Mouse (Mus musculus): ENCODE measurements around the gene Rhbdd1. TPM values are rescaled to one million over a fixed set of nuclear protein-coding genes. Genes with fewer than 3 reads are reported as not detected.

Rhbdd1 gene
- polyA plus RNA-seq, 1 experiment from 2014 or later: 6.6 TPM

Small RNAs within 50 kb of the gene (microRNA-seq; reads per million reads assigned to microRNA genes)
- gene Gm22112: not detected

Other genes with a start within 250 kb of the Rhbdd1 start
- 20.3 and 22.5 TPM in 2 replicates for gene Gm9747, start 83.3 kb upstream of the Rhbdd1 start, polyA plus RNA-seq (2014; fragmentation: Nextera tagmentation; extraction: Ambion mirVana)
- gene Irs1, start 25.0 kb upstream of the Rhbdd1 start, polyA plus RNA-seq (2014; fragmentation: Nextera tagmentation; extraction: Ambion mirVana): 6.7 TPM in 2 replicates

Measured in stomach, embryonic 14.5 days (tissue).